Mouse (Mus musculus): Measurements from ENCODE around the gene Qtrt1.

Qtrt1 gene

GRCm38 (mm10) chr9:21424631-21425555 lies 13.3 kb downstream of the Qtrt1 start, which contains the start of gene Dnm2:
Gene Dnm2, plus strand, starts transcription at chr9:21424908.
- DNase-seq, result peak; percentile 98 to 99

DNA sequence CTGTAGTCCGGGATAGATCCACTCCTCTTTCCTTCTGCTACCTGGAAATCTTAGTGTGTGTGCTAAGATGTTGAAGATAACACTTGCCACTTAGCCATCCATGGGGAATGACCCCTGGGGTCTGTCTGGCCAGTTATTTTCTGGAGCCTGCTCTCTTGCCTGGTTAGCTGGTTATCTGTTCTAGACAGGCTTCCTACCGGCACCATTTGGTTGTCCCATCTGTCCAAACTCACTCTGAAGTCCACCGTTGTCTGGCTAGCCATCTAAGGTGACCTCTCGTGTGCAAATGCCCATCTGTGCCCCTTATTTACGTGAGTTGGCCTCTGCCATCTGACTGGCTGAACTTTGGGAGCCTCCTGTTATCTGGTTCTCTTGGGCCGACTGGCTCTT lies 13.9 kb downstream of the Qtrt1 start:
- DNase-seq, result peak; percentile 64 to 66

- DNase-seq, result no peak
These were observed 14.4 kb downstream of the Qtrt1 start for GRCm38 (mm10) chr9:21426013-21426412.

GRCm38 (mm10) chr9:21426525-21426924 lies 14.9 kb downstream of the Qtrt1 start:
- no peak for DNase-seq

DNA sequence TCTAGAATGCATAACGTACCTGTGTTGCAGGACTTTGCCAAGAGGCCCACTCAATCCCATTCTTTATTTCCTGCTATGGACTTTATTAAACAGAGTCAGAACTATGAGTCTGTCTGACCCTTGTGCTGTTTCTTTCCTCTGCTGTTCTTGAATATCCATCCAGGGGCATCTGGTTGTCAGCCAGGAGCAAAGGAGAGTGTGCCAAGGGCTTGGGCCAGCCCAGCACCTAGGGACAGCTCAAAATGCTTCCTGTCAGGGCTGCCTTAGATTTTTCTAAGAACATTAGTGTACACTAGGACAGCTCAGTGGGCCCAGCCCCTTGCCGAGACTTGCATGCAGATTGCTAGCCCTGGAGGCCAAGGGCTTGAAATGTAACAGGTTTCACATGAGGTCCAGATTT lies 16.1 kb downstream of the Qtrt1 start:
- peak; percentile 73 to 82 for DNase-seq

DNA sequence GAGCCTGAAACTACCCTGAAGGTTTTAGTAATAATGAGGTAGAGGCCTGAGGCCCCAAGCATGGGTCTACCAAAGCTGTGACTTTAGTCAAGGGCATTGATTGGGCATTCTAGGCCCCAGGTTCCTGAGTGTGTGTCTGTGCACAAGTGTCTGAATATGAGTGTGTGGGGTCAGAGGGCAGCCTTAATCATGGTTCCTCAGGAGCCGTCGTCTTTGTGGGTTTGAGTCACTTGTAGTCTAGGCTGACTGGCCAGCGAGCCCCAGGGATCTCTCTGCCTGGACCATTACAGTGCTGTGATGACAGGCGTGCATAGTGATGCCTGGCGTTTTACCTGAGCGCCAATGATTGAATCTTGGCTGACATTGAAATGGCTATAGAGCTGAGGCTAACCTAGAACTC lies 16.5 kb downstream of the Qtrt1 start:
- no peak for DNase-seq

DNA sequence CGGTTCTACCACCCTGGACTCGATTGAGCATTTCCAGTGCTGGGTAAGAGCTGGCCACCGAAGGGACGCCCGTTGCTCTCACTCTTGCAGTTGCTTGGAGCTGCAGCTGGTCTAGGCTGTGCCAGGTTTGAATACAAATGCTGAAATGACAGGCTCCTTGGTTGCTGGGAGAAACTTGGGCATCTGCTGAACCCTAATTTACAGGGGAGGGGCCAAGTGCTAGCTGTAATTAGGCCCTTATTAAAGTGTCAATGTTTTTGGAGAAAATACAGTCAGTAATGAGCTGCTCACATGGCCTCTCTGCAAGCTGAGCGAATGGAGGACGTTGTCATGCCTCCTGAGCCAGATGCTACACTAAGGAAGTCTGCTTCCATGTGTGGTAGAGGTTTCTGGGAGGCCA lies 19.1 kb downstream of the Qtrt1 start:
- no peak for DNase-seq

DNA sequence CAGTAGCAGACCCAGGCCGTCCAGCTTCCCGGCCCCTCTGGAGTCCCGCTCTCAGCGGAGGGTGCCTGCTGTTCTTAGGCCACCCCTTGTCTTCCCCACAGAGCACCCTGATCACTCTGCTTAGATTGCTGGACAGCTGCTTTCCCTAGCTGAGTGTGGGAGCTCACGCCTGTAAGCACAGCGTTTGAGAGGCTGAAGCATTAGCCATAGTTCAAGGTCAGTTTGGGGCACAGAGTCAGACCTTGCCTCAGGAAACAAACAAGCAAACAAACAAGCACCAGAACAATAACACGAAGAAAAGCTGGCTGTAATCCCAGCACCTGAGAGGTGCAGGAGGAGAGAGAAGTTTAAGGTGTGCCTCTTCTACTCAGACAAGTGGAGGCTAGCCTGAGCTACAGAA lies 20.4 kb downstream of the Qtrt1 start:
- no peak for DNase-seq

GRCm38 (mm10) chr9:21433766-21434165 lies 22.1 kb downstream of the Qtrt1 start:
- peak in 1 of 2 experiments; percentile 56 for DNase-seq

DNA sequence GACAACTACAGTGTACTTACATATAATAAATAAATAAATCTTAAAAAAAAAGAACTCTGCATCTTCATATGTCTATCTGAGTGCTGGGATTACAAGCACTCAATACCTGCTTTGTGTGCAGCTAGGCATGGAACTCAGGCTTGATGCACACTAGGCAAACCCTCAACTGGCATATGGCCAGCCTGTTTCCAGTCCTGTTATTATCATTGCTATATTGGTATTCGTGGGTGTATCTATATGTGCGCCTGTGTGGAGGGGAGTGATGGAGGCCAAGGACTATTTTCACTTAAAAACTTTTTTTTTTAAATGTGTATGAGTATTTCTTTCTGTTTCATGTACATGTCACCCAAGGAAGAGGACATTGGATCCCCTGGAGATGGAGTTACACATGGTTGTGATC lies 22.8 kb downstream of the Qtrt1 start:
- peak in 1 of 2 experiments; percentile 45 for DNase-seq

DNA sequence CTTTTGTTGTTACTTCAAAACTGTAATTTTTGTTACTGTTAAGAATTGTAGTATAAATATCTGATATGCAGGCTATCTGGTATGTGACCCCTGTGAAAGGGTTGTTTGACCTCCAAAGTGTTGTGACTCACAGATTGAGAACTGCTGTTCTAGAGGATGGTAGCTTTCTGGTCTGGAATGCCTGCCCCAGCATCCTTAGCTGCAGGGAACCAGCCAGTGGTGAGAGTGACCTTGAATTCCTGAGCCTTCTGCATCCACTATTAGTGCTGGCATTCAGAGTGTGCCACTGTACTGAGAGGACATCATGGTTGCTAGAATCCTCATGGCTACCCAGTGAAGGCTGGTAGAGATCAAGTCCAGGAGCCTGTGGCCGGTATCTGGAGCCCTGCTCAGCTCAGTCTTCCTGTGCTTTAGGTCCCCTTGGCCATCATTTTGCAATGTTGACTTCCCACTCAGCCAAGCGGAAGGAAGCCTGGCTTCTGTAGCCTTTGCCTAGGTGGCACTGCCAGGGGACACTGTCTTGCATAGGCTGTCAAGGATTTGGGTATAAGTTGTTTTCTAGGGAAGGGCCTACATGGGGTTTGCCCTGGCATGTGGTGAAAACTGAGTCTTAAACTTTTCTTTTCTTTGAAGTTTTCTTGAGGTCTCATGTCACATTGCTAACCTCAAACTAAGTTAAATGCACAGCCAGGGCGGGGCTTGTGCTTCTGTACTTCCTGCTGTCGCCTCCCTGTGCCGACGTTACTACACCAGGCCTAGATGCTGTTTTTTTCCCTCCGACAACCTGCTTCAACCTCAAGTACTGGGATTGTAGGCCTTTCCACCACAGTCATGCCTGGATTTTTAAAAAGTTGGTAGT lies 24.4 kb downstream of the Qtrt1 start:
- DNase-seq, result peak; percentile 42 to 52

DNA sequence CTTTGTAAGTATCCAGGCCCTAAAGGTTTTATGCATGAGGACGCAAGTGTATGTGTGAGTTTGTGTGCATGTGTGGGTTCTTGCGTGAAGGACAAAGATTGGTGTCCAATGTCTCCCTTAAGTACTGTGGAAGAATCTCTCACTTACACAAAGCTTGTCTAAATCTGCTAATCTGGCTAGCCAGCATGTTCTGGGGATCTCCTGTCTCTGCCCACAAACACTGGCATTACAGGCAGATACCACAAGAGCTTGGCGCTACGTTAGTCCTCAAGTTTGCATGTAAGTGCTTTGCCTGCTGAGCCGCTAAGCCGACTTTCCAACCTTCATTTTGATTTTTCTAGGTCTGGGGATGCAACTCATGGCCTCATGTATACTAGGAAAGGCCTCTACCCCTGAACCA lies 25.9 kb downstream of the Qtrt1 start:
- no peak for DNase-seq

- no peak for DNase-seq
These were observed 26.6 kb downstream of the Qtrt1 start for GRCm38 (mm10) chr9:21438219-21438618.

- no peak for DNase-seq
These were observed 27.8 kb downstream of the Qtrt1 start for GRCm38 (mm10) chr9:21439456-21439855.

DNA sequence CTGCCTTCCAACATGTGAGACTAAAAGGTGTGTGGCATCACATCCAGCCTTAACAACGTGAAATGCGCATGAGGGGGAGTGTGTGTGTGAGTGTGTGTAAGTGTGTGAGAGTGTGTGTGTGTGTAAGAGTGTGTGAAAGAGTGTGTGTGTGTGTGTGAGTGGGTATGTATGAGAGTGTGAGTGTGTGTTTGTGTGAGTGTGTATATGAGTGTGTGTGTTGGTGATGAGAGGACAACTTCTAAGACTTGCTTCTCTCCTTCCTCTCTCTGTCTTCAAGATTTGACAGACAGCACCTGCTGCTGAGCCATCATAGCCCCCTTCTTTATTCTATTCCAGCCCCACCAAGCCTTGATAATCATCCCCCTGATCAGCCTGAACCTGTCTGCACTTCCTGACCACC lies 28.3 kb downstream of the Qtrt1 start:
- no peak for DNase-seq

DNA sequence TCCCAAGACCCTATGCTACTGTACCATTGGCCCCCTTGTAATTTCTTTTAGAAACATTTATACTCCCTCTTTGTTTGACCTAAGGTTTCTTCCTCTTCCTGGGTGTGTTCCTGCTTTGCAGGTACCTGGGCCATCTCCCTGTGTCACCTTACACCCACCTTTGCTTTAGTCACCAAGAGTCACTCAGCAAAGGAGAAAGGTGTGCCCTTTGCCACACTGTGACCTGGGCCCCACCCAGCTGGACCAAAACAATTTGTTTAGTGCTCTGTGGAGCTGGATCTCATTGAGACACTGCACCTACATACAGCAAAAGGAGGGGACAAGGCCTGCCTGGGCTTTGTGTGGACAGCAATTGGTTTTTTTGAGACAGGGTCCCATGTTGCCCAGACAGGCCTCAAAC lies 28.8 kb downstream of the Qtrt1 start:
- DNase-seq, result no peak

DNA sequence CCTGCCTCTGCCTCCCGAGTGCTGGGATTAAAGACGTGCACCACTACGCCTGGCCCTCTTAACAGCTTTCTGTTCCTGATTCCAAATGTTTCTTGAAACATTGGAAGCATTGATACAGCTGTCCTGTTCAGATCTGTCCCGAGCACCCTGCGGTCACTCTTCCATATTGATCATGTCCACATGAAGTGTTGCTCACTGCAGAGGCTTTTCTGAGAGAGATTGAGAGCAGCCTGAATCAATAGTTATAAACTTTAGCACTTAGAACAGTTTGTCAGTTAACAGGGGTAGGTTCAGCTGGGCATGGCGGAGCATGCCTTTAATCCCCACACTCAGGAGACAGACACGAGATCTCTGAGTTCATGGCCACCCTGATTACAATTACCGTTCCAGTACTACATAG lies 32.2 kb downstream of the Qtrt1 start:
- no peak for DNase-seq

DNA sequence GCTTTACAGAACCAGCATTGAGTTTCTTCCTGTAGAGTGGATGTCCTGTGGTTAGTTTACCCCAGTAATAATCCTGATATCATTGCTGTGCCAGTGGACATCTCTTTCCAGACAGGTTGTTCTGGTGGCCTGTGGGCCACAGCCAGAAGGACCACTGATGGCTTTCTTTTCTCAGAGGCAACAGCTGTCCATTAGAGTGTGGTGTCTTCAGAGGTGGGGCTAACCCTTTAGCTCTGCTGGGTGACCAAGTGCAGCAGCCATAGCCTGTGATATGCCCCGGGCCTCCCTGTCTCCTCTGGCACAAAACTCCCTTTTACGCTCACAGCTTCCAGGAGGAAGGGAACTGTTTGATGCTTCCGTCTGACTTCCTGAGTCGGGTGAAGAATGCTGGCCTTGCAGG lies 32.9 kb downstream of the Qtrt1 start:
- DNase-seq, result no peak

- no peak for DNase-seq
These were observed 33.6 kb downstream of the Qtrt1 start for GRCm38 (mm10) chr9:21445081-21445744.

DNA sequence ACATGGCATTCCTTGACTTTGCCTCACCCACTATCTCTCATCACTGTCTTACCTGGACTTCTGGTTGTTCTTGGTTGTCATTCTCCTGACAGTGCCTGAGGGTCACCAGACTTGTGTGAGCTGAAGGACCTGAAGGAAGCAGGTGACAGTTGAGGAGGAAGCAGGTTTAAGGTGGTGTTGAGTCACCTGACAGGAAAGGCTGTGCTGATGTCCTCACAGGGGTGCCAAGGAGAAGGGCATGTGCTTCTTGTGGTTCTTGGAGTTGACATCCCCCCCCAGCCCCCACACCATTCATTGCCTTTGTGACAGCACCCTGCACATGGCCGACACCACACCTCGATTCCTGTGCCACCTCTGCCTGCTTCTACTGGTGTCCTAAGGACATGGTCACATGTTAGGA lies 36.1 kb downstream of the Qtrt1 start:
- no peak for DNase-seq

- DNase-seq, result no peak
These were observed 38.1 kb downstream of the Qtrt1 start for GRCm38 (mm10) chr9:21449710-21450109.

DNA sequence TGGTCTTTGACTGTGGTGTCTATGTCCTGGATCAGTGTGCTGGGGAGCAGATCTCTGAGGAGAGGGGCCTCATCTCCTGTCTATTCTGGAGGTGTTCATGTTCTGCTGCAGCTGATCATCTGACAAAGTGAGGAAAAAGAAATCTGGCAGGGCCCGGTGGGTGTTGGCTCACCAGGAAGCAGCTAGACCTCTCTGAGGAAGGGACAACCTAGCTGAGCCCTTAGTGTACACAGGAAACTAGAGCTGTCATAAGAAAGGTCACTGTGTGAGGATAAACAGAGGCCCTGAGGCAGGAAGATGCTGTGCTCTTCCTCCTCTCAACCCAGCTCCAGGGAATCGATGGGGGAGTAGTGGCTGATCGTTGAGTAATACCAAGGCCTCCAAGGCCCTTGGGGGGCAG lies 38.6 kb downstream of the Qtrt1 start:
- DNase-seq, result no peak

DNA sequence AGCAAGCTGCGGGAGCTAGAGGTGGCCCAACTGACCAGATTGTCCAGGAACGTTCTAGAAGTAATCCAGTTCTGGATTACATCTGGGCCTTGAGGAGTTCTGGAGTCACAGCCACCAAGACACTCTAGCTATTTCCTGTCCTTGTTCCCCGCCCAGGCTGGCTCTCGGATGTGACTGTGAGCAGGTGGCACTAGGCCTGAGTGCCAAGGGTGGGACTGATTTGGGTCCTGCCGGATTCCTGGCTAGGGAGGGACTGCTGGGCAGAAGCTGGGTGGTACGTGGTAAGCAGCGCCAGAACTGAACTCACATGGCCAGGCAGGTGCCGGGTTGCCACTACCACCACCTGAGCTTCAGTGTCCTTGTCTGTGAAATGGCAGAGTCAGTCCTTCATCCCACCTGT lies 39.8 kb downstream of the Qtrt1 start:
- DNase-seq, result no peak

All from cerebellum, postnatal 10 days (tissue).